Mouse (Mus musculus) hindbrain, postnatal 0 days (tissue): ENCODE measurements around the gene Fosb. TPM values are rescaled to one million over a fixed set of nuclear protein-coding genes. Genes with fewer than 3 reads are reported as not detected.

ENCODE experiments used
- ATAC-seq: fragments of 200-750 bp; cut with Nextera tagmentation; 2 replicates; pipeline ENCODE4 v1.8.0; 2017; ENCODE audit warnings: mild to moderate bottlenecking, moderate TSS enrichment, moderate library complexity
- DNase-seq: peaks from one replicate; pipeline ENCODE4 v3.0.0-alpha.2; 2015; ENCODE audit warnings: low spot score
- H3K27ac ChIP-seq: fragments of 300-500 bp; sonication (generic); 2 replicates; pipeline ENCODE4 v1.5.1; 2014; ENCODE audit warnings: mild to moderate bottlenecking
- H3K27me3 ChIP-seq: fragments of 300-500 bp; sonication (generic); 2 replicates; pipeline ENCODE4 v1.6.1; 2014; ENCODE audit warnings: low read length, mixed read lengths; ENCODE audit not compliant: insufficient read depth
- H3K36me3 ChIP-seq: fragments of 300-500 bp; sonication (generic); 2 replicates; pipeline ENCODE4 v1.6.1; 2014; ENCODE audit warnings: low read length, mixed read lengths; ENCODE audit not compliant: insufficient read depth
- H3K4me1 ChIP-seq: fragments of 300-500 bp; sonication (generic); 2 replicates; pipeline ENCODE4 v1.6.1; 2014; ENCODE audit warnings: antibody characterized with exemption, low read length, mixed read lengths; ENCODE audit not compliant: insufficient read depth
- H3K4me2 ChIP-seq: fragments of 300-500 bp; sonication (generic); 2 replicates; pipeline ENCODE4 v1.6.1; 2014; ENCODE audit warnings: low read depth, mild to moderate bottlenecking, low read length, moderate library complexity, mixed read lengths
- H3K4me3 ChIP-seq: fragments of 300-500 bp; sonication (generic); 2 replicates; pipeline ENCODE4 v1.5.1; 2014; ENCODE audit warnings: low read length
- H3K9ac ChIP-seq: fragments of 300-500 bp; sonication (generic); replicated peaks from 2 replicates; pipeline ENCODE4 v1.6.1; 2014; ENCODE audit warnings: mild to moderate bottlenecking, low read length, moderate library complexity, mixed read lengths
- H3K9me3 ChIP-seq: fragments of 300-500 bp; sonication (generic); 2 replicates; pipeline ENCODE4 v1.6.1; 2016; ENCODE audit warnings: low read length, mixed read lengths
- CTCF ChIP-seq: IDR thresholded peaks from 2 replicates; pipeline ENCODE4 v1.5.1; 2016; ENCODE audit warnings: antibody characterized with exemption, control low read depth, low read depth
- WGBS: fragments of 180-500 bp; shearing (Covaris S2); extraction: QIAGEN DNeasy Blood & Tissue Kit; methylation state at CpG from one replicate; pipeline ENCODE4 v1.1.7; 2014; 5-methylcytosine and 5-hydroxymethylcytosine counted together
- polyA plus RNA-seq: library from polyadenylated mRNA; unstranded; fragments of >200 nt; fragmentation: Nextera tagmentation; extraction: Ambion mirVana; gene quantifications from 2 replicates; pipeline ENCODE4 v1.2.1, GENCODE M21; 2015
- total RNA-seq: library from RNA; depleted of rRNA; stranded (reverse); fragments of >200 nt; gene quantifications from 2 replicates; pipeline ENCODE4 v1.2.3, GENCODE M21; 2014

Gene Fosb
- total and polyA plus RNA-seq, 2 experiments from 2014 or later: 0.09 to 0.31 TPM

DNA sequence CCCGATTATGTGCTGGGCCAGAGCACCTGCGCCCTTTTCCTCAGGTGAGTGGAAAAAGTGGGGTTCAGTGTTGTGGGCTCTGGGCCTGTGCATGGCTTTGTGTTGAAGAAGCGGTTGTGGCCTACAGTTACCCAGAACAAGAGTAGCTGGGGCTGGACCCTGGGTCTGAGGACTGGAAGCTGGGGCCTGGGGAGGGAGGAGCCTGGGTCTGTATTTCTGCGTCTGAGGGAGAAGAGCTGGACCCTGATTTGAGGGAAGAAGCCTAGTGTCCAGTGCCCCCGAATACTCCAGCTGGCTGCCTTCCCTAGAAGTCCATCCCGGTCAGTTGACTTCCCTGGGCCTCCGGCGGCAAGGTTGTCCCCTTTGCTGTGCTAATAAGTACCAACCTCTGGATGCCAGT is 40.4 kb upstream of the Fosb start:
- Histone ChIP-seq H3K27me3 (no peaks in the 10 kb centered on the region), H3K27ac (no peak overlapping the region), H3K9ac (no peak overlapping the region), H3K4me2 (no peak overlapping the region), H3K9me3 (no peaks in the 10 kb centered on the region), H3K4me3 (no peak overlapping the region), H3K36me3 (peaks cover 23% of the 10 kb centered on the region; the same call in 1 of the 2 replicates), H3K4me1 (peaks cover 7% of the 10 kb centered on the region; the same call in 1 of the 2 replicates)
- no peak for TF ChIP-seq CTCF
- ATAC-seq (no peak), DNase-seq (no peak)
- WGBS: 94% methylated on average over 8 of the region's 8 CpGs

DNA sequence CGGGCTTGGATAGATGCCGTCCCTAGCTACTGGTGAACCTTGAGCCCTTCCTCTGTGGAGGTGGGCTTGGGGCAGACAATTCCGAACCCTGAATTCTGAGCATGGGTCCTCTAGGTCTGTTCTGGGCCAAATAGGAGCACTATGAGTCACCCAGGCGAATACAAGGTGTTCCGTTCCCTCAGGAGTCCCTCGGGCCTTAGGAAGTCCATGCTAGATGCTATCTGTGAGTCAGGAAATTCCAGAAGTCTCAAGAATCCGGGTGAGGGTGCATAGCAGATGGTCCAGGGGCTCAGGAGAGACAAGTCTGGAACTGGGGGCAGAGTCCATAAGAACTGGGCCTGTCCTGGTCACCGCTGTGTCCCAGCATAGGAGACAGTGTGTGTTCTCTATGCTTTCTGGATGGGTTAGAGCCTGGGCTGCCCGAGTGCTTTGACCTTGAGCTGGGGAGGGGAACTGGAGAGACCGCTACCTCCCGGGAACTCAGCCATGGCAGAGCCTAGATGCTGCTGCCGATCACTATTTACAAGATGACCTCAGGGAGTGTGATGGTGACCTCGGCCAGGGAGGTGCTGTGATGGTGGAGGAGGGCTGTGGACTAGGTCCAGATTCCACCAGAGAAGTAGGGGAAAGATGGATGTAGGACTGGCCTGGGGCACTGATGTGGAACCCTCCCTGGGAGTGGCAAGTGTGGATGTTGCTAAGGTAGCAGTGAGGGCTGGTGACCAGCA is 39.5 kb upstream of the Fosb start:
- no peak for TF ChIP-seq CTCF
- Histone ChIP-seq H3K4me2 (no peak overlapping the region), H3K4me3 (no peak overlapping the region), H3K9ac (no peak overlapping the region), H3K9me3 (no peaks in the 10 kb centered on the region), H3K36me3 (peaks cover 17% of the 10 kb centered on the region; the same call in 1 of the 2 replicates), H3K27ac (no peak overlapping the region), H3K4me1 (peaks cover 7% of the 10 kb centered on the region; the same call in 1 of the 2 replicates), H3K27me3 (no peaks in the 10 kb centered on the region)
- ATAC-seq: no peak
- DNase-seq: no peak
- 91% methylated on average over 13 of the region's 13 CpGs for WGBS

DNA sequence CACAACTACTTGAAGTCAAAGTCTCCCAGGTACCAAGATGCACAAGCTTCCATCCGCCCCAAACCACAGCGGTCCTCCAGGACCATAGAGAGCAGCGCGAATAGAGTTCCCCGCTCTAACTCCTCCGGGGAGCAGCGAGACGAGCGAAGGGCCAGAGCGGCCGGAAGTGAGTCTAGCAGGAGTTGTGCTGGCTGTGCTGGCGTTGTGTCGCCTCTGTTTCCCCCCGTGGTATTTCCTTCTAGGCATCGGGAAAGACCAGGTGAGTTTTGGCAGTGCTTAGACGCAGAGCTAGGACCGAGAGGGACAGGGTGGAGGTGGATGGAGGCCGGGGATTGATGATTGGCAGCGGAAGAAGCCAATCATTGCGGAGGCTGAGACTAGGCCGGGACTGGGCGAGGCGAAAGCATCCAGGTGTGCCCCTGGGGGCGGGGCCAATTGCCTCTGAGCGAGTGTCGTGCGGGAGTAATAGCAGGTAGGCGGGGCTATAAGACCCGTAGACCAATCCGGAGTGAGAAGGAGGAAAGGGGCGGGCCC is 35.2 kb upstream of the Fosb start:
- WGBS: under 1% methylated on average over 31 of the region's 31 CpGs
- peak; percentile 93 for ATAC-seq

DNA sequence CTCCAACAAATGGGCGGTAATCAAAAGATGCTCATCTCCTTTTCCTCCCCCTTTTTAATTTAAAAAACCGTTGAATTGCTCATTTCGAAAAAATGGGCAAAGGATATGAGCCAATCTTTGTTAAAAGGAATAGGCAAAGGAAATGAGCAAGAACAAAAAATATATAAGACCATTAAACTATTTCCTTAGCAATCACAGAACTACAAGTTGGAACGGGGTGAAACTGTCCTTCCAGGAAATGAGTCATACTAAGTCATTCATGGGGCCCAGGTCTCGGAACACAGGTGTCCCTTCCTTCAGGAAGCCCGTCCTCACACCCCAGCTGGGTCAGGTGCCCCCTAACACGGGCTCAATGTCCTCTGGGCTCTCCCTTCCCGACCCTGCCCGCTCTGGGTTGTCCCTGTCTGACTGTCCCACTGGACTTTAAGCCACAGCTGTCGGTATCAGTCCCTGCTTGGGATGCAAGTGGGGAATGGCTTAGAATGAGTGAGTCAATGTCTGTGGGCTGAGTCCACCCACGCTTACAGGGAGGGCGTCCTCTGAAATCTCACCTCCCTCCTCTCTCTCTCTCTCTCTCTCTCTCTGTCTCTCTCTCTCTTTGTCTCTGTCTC is 34.5 kb upstream of the Fosb start, which contains the start of gene Ercc1:
Ercc1 (plus strand) TSS at position 542 of the 611 bp plus-strand sequence.
- Histone ChIP-seq H3K9ac (peak within 1 kb of the TSS; percentile 67), H3K4me3 (peak within 1 kb of the TSS; percentile 55), H3K4me1 (peaks cover 16% of the 10 kb centered on the region), H3K9me3 (no peaks in the 10 kb centered on the region), H3K36me3 (0 out of 2 replicates have a peak, but pooled peaks cover 7% of the 10 kb centered on the region), H3K27ac (peak within 1 kb of the TSS; percentile 81), H3K4me2 (peak within 1 kb of the TSS; percentile 81), H3K27me3 (no peaks in the 10 kb centered on the region; the same call in 1 of the 2 replicates)
- 27% methylated on average over 12 of the region's 12 CpGs for WGBS
- DNase-seq (no peak), ATAC-seq (peak; percentile 8)
- TF ChIP-seq CTCF: no peak

More for the DNA sequence above, 35.2 kb upstream of the Fosb start:
- peak; percentile 97 for DNase-seq
- H3K27me3 ChIP-seq: no peaks in the 10 kb centered on the region; the same call in 1 of the 2 replicates
- H3K4me1 ChIP-seq: peaks cover 16% of the 10 kb centered on the region
- peak overlapping the region; percentile 81 for H3K27ac ChIP-seq
- no peak; the same call in 1 of the 2 replicates for TF ChIP-seq CTCF
- H3K9me3 ChIP-seq: no peaks in the 10 kb centered on the region
- H3K36me3 ChIP-seq: 0 out of 2 replicates have a peak, but pooled peaks cover 7% of the 10 kb centered on the region
- peak overlapping the region; percentile 81 for H3K4me2 ChIP-seq
- peak overlapping the region; percentile 67 for H3K9ac ChIP-seq
- peak overlapping the region; percentile 55 for H3K4me3 ChIP-seq

DNA sequence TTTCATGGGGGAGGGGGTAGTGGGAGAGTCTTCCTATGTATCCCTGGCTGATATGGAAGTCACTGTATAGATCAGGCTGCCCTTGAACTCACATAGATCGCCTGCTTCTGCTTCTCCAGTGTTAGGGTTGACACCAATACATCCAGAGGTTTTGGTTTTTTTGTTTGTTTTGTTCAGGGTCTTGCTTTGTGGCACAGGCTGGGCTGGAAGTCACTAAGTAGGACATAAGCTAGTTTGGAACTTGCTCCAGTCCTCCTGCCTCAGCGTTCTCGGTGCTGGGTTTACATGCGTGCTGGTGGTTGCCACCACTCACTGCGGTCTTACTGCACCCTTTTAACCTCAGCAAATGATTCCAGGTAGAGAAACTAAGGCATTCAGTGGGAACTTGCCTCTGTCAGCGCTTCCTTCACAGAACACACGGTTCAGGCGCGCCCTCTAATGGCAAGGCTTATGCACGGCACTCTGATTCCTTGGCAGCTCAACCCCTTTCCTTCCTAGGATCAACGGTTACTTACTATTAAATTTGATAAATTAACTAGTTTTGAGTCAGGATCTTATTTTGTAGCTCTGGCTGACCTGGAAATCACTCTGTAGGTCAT is 33.5 kb upstream of the Fosb start:
- no peak overlapping the region for H3K4me3 ChIP-seq
- WGBS: under 1% methylated on average over 11 of the region's 11 CpGs

DNA sequence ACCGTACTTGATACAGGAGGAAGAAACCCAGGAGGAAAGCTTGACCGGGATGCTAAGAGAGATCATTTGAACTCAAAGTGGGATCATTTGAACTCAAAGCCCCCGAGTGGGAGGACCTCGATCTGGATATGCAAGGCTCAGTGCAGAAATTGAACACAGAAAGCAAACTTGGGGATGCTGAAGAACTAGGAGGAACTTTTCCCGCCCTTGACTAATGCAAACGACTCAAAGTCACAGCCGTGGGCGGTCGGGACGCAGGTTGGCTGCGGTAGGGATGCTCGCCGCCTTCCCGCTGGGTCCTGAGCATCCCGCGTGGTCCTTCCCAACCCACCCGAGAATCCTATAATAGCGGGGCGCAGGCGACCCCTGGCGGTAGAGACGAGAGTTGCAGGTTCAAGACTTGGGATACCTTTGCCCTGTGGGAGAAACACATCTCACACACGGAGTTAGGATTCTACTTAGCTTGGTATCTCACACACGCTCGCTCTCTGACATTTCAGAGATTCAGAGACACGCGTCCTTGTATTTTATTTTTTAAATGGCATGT is 32.7 kb upstream of the Fosb start:
- H3K4me3 ChIP-seq: peak overlapping the region; percentile 40
- no peak overlapping the region for H3K27ac ChIP-seq
- under 1% methylated on average over 27 of the region's 27 CpGs for WGBS
- TF ChIP-seq CTCF: peak; percentile 97
- H3K36me3 ChIP-seq: no peaks in the 10 kb centered on the region
- H3K27me3 ChIP-seq: no peaks in the 10 kb centered on the region; the same call in 1 of the 2 replicates
- no peaks in the 10 kb centered on the region for H3K9me3 ChIP-seq
- peaks cover 16% of the 10 kb centered on the region for H3K4me1 ChIP-seq
- peak overlapping the region; percentile 82 for H3K4me2 ChIP-seq
- peak; percentile 21; the same call in 1 of the 2 replicates for ATAC-seq
- DNase-seq: peak; percentile 89
- H3K9ac ChIP-seq: peak overlapping the region; percentile 22; the same call in 1 of the 2 replicates

More for the DNA sequence above, 33.5 kb upstream of the Fosb start:
- Histone ChIP-seq H3K27me3 (no peaks in the 10 kb centered on the region; the same call in 1 of the 2 replicates), H3K4me2 (peak overlapping the region; percentile 82; the same call in 1 of the 2 replicates), H3K27ac (no peak overlapping the region), H3K4me1 (peaks cover 16% of the 10 kb centered on the region), H3K9ac (no peak overlapping the region), H3K36me3 (0 out of 2 replicates have a peak, but pooled peaks cover 1% of the 10 kb centered on the region), H3K9me3 (no peaks in the 10 kb centered on the region)
- no peak for ATAC-seq
- TF ChIP-seq CTCF: peak; percentile 89
- DNase-seq: peak; percentile 85
